Mouse (Mus musculus) NIH3T3 (cell line): ENCODE measurements around the gene Thumpd2.

Experiments
- DNase-seq: peaks from one replicate; pipeline ENCODE4 v3.0.0-alpha.2; 2012; ENCODE audit warnings: low read depth

The Thumpd2 gene

GRCm38 (mm10) chr17:81032957-81033356 lies 31.9 kb downstream of the Thumpd2 start:
- DNase-seq: no peak

- no peak for DNase-seq
These were observed 32.9 kb downstream of the Thumpd2 start for GRCm38 (mm10) chr17:81031830-81032442.

- DNase-seq: no peak
These were observed 37.6 kb downstream of the Thumpd2 start for GRCm38 (mm10) chr17:81027331-81027730.

- DNase-seq: peak; percentile 49
These were observed 47.8 kb downstream of the Thumpd2 start for GRCm38 (mm10) chr17:81017132-81017531.

- peak; percentile 88 for DNase-seq
These were observed 49.0 kb downstream of the Thumpd2 start for GRCm38 (mm10) chr17:81015814-81016447.

- no peak for DNase-seq
These were observed 53.8 kb downstream of the Thumpd2 start for GRCm38 (mm10) chr17:81010844-81011685.

GRCm38 (mm10) chr17:81010199-81010598 lies 54.7 kb downstream of the Thumpd2 start:
- DNase-seq: no peak

GRCm38 (mm10) chr17:81009112-81009511 lies 55.8 kb downstream of the Thumpd2 start:
- DNase-seq: no peak

- no peak for DNase-seq
These were observed 59.6 kb downstream of the Thumpd2 start for GRCm38 (mm10) chr17:81005292-81005691.

- no peak for DNase-seq
These were observed 60.4 kb downstream of the Thumpd2 start for GRCm38 (mm10) chr17:81004454-81004853.

- no peak for DNase-seq
These were observed 62.8 kb downstream of the Thumpd2 start for GRCm38 (mm10) chr17:81002130-81002529.

GRCm38 (mm10) chr17:81001647-81002046 lies 63.2 kb downstream of the Thumpd2 start:
- no peak for DNase-seq

GRCm38 (mm10) chr17:81001010-81001409 lies 63.9 kb downstream of the Thumpd2 start:
- no peak for DNase-seq

GRCm38 (mm10) chr17:80998958-80999357 lies 65.9 kb downstream of the Thumpd2 start:
- no peak for DNase-seq

- no peak for DNase-seq
These were observed 67.7 kb downstream of the Thumpd2 start for GRCm38 (mm10) chr17:80997226-80997625.

- no peak for DNase-seq
These were observed 73.3 kb downstream of the Thumpd2 start for GRCm38 (mm10) chr17:80991535-80992127.

- DNase-seq: no peak
These were observed 81.9 kb downstream of the Thumpd2 start for GRCm38 (mm10) chr17:80982976-80983375.

GRCm38 (mm10) chr17:80982412-80982787 lies 82.5 kb downstream of the Thumpd2 start:
- DNase-seq: peak; percentile 83

GRCm38 (mm10) chr17:80981721-80982411 lies 83.0 kb downstream of the Thumpd2 start:
- DNase-seq: peak; percentile 77

- DNase-seq: no peak
These were observed 84.8 kb downstream of the Thumpd2 start for GRCm38 (mm10) chr17:80980096-80980495.

GRCm38 (mm10) chr17:80977245-80977644 lies 87.6 kb downstream of the Thumpd2 start:
- DNase-seq: no peak
